Mouse (Mus musculus): ENCODE results near the gene Rasa2. TPM values are rescaled to one million over a fixed set of nuclear protein-coding genes. Genes with fewer than 3 reads are reported as not detected.

The Rasa2 gene
- polyA plus RNA-seq, 1 experiment from 2014 or later: 13.8 TPM

DNA sequence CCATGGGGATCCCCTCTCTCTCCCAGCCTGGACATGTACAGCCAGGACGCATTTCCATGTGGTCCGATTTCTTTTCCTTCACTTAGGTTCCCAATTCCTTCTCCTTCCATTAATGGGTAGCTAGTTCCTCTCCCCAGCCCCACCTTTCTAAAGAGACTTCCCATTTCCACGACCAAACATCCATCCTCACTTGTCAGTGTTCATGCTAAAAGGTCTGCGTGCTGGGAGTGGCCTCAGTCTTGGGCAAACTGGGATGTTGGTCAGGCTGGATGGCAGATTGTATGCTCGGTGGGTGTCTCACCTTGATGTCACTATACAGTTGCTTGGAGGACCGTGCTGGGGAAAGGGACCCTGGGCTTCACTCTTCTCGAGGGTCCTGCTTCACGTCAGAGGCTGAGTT is 42.9 kb upstream of the Rasa2 start:
- no peak overlapping the region for H3K27ac ChIP-seq
- H3K36me3 ChIP-seq (ENCODE audit: insufficient read depth, low read length): no peaks in the 10 kb centered on the region
- 92% methylated on average over 8 of the region's 8 CpGs for WGBS
- DNase-seq (ENCODE audit: low spot score): no peak
- no peaks in the 10 kb centered on the region for H3K4me1 ChIP-seq (replicated peaks; ENCODE audit: insufficient read depth, low read length)
- no peak overlapping the region for H3K4me2 ChIP-seq (ENCODE audit: low read length)
- no peaks in the 10 kb centered on the region for H3K27me3 ChIP-seq (ENCODE audit: insufficient read depth, low read length)
- H3K9me3 ChIP-seq (replicated peaks; ENCODE audit: low read length): no peaks in the 10 kb centered on the region
- no peak for TF ChIP-seq CTCF (IDR thresholded peaks at IDR 0.05; ENCODE audit: low read depth)
- H3K4me3 ChIP-seq (replicated peaks; ENCODE audit: low read depth, low read length): no peak overlapping the region
- H3K9ac ChIP-seq (ENCODE audit: low read depth, low read length): no peak overlapping the region
- no peak for ATAC-seq (replicated peaks; ENCODE audit: low FRiP score, low read depth)

DNA sequence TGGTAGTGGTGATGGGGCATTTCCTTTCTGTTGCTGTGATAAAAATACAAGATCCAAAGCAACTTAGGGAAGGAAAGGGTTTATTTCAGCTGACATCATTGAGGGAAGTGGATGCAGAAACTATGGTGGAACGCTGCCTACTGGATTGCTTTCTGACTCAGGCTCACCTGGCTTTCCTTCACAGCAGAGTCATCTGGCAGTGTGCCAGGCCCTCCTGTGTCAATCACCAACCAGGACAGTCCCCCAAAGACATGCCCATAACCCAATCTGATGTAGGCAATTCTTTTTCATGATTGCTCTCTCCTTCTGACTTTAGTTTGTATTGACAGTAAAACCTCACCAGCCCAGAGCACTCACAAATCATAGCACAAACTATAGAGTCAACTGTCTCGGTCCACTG is 41.0 kb upstream of the Rasa2 start:
- H3K27me3 ChIP-seq (ENCODE audit: insufficient read depth, low read length): no peaks in the 10 kb centered on the region
- no peak for TF ChIP-seq CTCF (IDR thresholded peaks at IDR 0.05; ENCODE audit: low read depth)
- DNase-seq (ENCODE audit: low spot score): no peak
- H3K9me3 ChIP-seq (replicated peaks; ENCODE audit: low read length): no peaks in the 10 kb centered on the region
- 75% methylated on average over 2 of the region's 2 CpGs for WGBS
- no peaks in the 10 kb centered on the region for H3K4me1 ChIP-seq (replicated peaks; ENCODE audit: insufficient read depth, low read length)
- H3K4me3 ChIP-seq (replicated peaks; ENCODE audit: low read depth, low read length): no peak overlapping the region
- H3K4me2 ChIP-seq (ENCODE audit: low read length): no peak overlapping the region
- ATAC-seq (replicated peaks; ENCODE audit: low FRiP score, low read depth): no peak
- H3K27ac ChIP-seq: no peak overlapping the region
- H3K36me3 ChIP-seq (ENCODE audit: insufficient read depth, low read length): no peaks in the 10 kb centered on the region
- H3K9ac ChIP-seq (ENCODE audit: low read depth, low read length): no peak overlapping the region

DNA sequence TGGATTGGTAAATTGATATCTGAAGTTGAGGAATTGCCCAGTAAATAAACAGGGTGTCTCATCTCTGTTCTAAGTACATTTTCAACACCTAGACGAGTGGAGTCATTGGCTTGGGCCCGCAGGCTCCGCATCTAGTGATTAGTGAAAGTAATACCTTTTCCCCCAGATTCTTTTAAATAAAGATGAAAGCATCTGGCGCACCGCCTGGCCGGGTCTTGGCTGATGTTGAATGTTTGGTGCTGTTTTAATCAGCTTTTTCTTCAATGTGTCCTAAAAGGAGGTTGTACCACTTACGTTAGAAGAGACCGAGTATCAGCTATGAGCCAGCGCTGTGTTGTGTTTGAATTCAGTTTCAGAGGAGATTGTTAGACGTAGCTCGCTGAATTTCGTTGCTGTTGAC is 39.8 kb upstream of the Rasa2 start:
- no peak overlapping the region for H3K27ac ChIP-seq
- H3K9me3 ChIP-seq (replicated peaks; ENCODE audit: low read length): no peaks in the 10 kb centered on the region
- H3K4me2 ChIP-seq (ENCODE audit: low read length): no peak overlapping the region
- no peaks in the 10 kb centered on the region for H3K4me1 ChIP-seq (replicated peaks; ENCODE audit: insufficient read depth, low read length)
- DNase-seq (ENCODE audit: low spot score) (no peak), ATAC-seq (replicated peaks; ENCODE audit: low FRiP score, low read depth) (no peak)
- no peaks in the 10 kb centered on the region for H3K36me3 ChIP-seq (ENCODE audit: insufficient read depth, low read length)
- TF ChIP-seq CTCF (IDR thresholded peaks at IDR 0.05; ENCODE audit: low read depth): no peak
- no peak overlapping the region for H3K9ac ChIP-seq (ENCODE audit: low read depth, low read length)
- WGBS: 93% methylated on average over 12 of the region's 12 CpGs
- H3K27me3 ChIP-seq (ENCODE audit: insufficient read depth, low read length): no peaks in the 10 kb centered on the region
- no peak overlapping the region for H3K4me3 ChIP-seq (replicated peaks; ENCODE audit: low read depth, low read length)

DNA sequence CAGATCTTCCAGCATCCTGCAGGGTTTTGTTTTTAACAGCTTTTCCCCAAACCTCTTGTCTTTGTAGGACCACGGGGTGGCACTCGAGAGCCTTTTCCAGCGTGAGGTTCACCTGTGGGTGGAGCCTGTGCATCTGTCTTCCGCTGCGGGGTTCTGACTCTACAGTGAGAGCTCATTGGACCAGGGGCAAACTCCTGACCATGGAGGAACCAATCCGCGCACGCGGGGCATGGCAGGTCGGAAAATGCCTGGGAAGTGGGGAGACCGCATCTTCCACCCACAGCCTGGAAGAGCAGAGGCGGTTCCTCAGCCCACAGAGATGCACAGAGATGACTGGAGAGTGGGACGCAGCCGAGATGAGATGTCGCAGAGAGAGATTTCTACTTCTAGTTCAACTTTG is 38.5 kb upstream of the Rasa2 start:
- Histone ChIP-seq H3K27ac (no peak overlapping the region), H3K9me3 (replicated peaks; ENCODE audit: low read length) (no peaks in the 10 kb centered on the region), H3K9ac (ENCODE audit: low read depth, low read length) (no peak overlapping the region; the same call in 1 of the 2 replicates), H3K4me1 (replicated peaks; ENCODE audit: insufficient read depth, low read length) (no peaks in the 10 kb centered on the region), H3K36me3 (ENCODE audit: insufficient read depth, low read length) (no peaks in the 10 kb centered on the region), H3K27me3 (ENCODE audit: insufficient read depth, low read length) (no peaks in the 10 kb centered on the region), H3K4me3 (replicated peaks; ENCODE audit: low read depth, low read length) (peak overlapping the region; percentile 20; the same call in 1 of the 2 replicates), H3K4me2 (ENCODE audit: low read length) (peak overlapping the region; percentile 56)
- DNase-seq (ENCODE audit: low spot score) (peak; percentile 99), ATAC-seq (replicated peaks; ENCODE audit: low FRiP score, low read depth) (peak; percentile 100)
- 1% methylated on average over 15 of the region's 15 CpGs for WGBS
- peak; percentile 97 for TF ChIP-seq CTCF (IDR thresholded peaks at IDR 0.05; ENCODE audit: low read depth)

DNA sequence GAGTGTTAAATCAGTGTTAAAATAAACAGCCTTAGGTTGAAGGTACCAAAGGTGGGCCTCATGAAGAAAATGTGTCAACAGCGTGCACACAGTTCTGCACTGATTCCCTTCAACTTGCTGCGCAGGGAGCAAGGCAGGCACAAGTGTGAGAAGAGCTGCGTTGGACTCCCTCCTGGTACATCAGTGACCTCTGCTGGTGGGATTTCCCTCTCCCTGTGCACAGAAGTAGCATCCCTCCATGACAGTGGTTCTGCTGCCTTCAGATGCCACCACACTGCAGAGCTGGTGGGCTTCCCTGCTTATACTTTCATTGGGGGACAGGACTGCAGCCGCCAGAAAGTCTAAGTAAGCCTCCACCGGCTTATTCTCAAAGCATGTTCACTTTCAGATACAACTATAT is 37.2 kb upstream of the Rasa2 start:
- peak; percentile 83 for TF ChIP-seq CTCF (IDR thresholded peaks at IDR 0.05; ENCODE audit: low read depth)
- Histone ChIP-seq H3K4me3 (replicated peaks; ENCODE audit: low read depth, low read length) (no peak overlapping the region), H3K9me3 (replicated peaks; ENCODE audit: low read length) (no peaks in the 10 kb centered on the region), H3K9ac (ENCODE audit: low read depth, low read length) (no peak overlapping the region), H3K4me1 (replicated peaks; ENCODE audit: insufficient read depth, low read length) (no peaks in the 10 kb centered on the region), H3K4me2 (ENCODE audit: low read length) (no peak overlapping the region), H3K36me3 (ENCODE audit: insufficient read depth, low read length) (no peaks in the 10 kb centered on the region), H3K27ac (no peak overlapping the region), H3K27me3 (ENCODE audit: insufficient read depth, low read length) (no peaks in the 10 kb centered on the region)
- no peak; the same call in 1 of the 2 replicates for ATAC-seq (replicated peaks; ENCODE audit: low FRiP score, low read depth)
- DNase-seq (ENCODE audit: low spot score): peak; percentile 77
- 50% methylated on average over 5 of the region's 5 CpGs for WGBS

GRCm38 (mm10) chr9:96660510-96661244 is 29.3 kb upstream of the Rasa2 start:
- Histone ChIP-seq H3K9ac (ENCODE audit: low read depth, low read length) (no peak overlapping the region), H3K4me3 (replicated peaks; ENCODE audit: low read depth, low read length) (no peak overlapping the region), H3K27ac (peak overlapping the region; percentile 57; the same call in 1 of the 2 replicates), H3K27me3 (ENCODE audit: insufficient read depth, low read length) (no peaks in the 10 kb centered on the region), H3K4me2 (ENCODE audit: low read length) (no peak overlapping the region), H3K9me3 (replicated peaks; ENCODE audit: low read length) (no peaks in the 10 kb centered on the region), H3K36me3 (ENCODE audit: insufficient read depth, low read length) (no peaks in the 10 kb centered on the region), H3K4me1 (replicated peaks; ENCODE audit: insufficient read depth, low read length) (no peaks in the 10 kb centered on the region)
- WGBS: 79% methylated on average over 10 of the region's 10 CpGs
- DNase-seq (ENCODE audit: low spot score) (no peak), ATAC-seq (replicated peaks; ENCODE audit: low FRiP score, low read depth) (no peak)
- no peak for TF ChIP-seq CTCF (IDR thresholded peaks at IDR 0.05; ENCODE audit: low read depth)
